Mouse (Mus musculus) midbrain, embryonic 16.5 days (tissue): Measurements from ENCODE around the gene Ccr2. TPM values are rescaled to one million over a fixed set of nuclear protein-coding genes. Genes with fewer than 3 reads are reported as not detected.
"Not testable (repeated sequence)": the region's sequence is repeated elsewhere in the genome, so short reads cannot be mapped to it uniquely, and the experiment has no call there.

Experiments
- ATAC-seq: fragments of 200-750 bp; cut with Nextera tagmentation; 2 replicates; pipeline ENCODE4 v1.8.0; 2017; ENCODE audit warnings: moderate TSS enrichment
- H3K27ac ChIP-seq: fragments of 300-500 bp; sonication (generic); 2 replicates; pipeline ENCODE4 v1.5.1; 2014; ENCODE audit warnings: mild to moderate bottlenecking, low read length, mixed read lengths
- H3K27me3 ChIP-seq: fragments of 300-500 bp; sonication (generic); 2 replicates; pipeline ENCODE4 v1.6.1; 2014; ENCODE audit warnings: low read depth, low read length, mixed read lengths; ENCODE audit not compliant: control insufficient read depth, insufficient read depth
- H3K36me3 ChIP-seq: fragments of 300-500 bp; sonication (generic); 2 replicates; pipeline ENCODE4 v1.6.1; 2014; ENCODE audit warnings: mild to moderate bottlenecking, low read length, moderate library complexity, mixed read lengths; ENCODE audit not compliant: control insufficient read depth, insufficient read depth
- H3K4me1 ChIP-seq: fragments of 300-500 bp; sonication (generic); 2 replicates; pipeline ENCODE4 v1.6.1; 2014; ENCODE audit warnings: mild to moderate bottlenecking, low read length, mixed read lengths; ENCODE audit not compliant: control insufficient read depth, insufficient read depth
- H3K4me2 ChIP-seq: fragments of 300-500 bp; sonication (generic); 2 replicates; pipeline ENCODE4 v1.6.1; 2014; ENCODE audit warnings: mild to moderate bottlenecking, low read length, mixed read lengths
- H3K4me3 ChIP-seq: fragments of 300-500 bp; sonication (generic); 2 replicates; pipeline ENCODE4 v1.5.1; 2014; ENCODE audit warnings: low read depth, mild to moderate bottlenecking, low read length, moderate library complexity, mixed read lengths
- H3K9ac ChIP-seq: fragments of 300-500 bp; sonication (generic); 2 replicates; pipeline ENCODE4 v1.6.1; 2014; ENCODE audit warnings: low read depth, low read length, mixed read lengths
- H3K9me3 ChIP-seq: fragments of 300-500 bp; sonication (generic); replicated peaks from 2 replicates; pipeline ENCODE4 v1.6.1; 2014; ENCODE audit warnings: mild to moderate bottlenecking, low read length, mixed read lengths; ENCODE audit not compliant: control insufficient read depth, poor library complexity, severe bottlenecking
- WGBS: fragments of 180-500 bp; shearing (Covaris S2); extraction: QIAGEN DNeasy Blood & Tissue Kit; methylation state at CpG from one replicate; pipeline ENCODE4 v1.1.7; 2014; 5-methylcytosine and 5-hydroxymethylcytosine counted together
- polyA plus RNA-seq: library from polyadenylated mRNA; unstranded; fragments of >200 nt; fragmentation: Nextera tagmentation; extraction: Ambion mirVana; gene quantifications from 2 replicates; pipeline ENCODE4 v1.2.1, GENCODE M21; 2015

Gene Ccr2
- polyA plus RNA-seq, 1 experiment from 2014 or later = not detected

DNA sequence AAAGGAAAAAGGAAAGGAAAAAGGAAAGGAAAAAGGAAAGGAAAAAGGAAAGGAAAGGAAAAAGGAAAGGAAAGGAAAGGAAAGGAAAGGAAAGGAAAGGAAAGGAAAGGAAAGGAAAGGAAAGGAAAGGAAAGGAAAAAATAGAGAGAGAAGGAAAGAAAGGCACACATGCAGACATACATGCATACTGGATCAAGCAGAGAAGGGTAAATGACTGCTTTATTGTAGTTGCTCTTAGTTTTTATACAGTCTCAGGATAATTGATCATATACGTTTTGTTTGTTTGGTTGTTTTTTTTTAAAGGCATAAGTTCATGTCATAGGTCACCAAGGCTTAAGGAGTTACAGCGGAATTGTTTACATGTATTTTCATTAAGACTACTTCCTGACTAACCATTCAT lies 31.1 kb downstream of the Ccr2 start:
- 86% methylated on average over 2 of the region's 2 CpGs for WGBS
- not testable (repeated sequence) for H3K4me3 ChIP-seq, H3K9me3 ChIP-seq, H3K36me3 ChIP-seq, H3K4me1 ChIP-seq, H3K27ac ChIP-seq, H3K4me2 ChIP-seq, ATAC-seq, H3K27me3 ChIP-seq, H3K9ac ChIP-seq

GRCm38 (mm10) chr9:124134919-124135318 lies 33.2 kb downstream of the Ccr2 start:
- not testable (repeated sequence) for H3K9ac ChIP-seq, H3K4me1 ChIP-seq
- WGBS = 85% methylated on average over 1 of the region's 1 CpGs

GRCm38 (mm10) chr9:124137619-124138018 lies 35.9 kb downstream of the Ccr2 start:
- Histone ChIP-seq H3K9me3 (no peaks in the 10 kb centered on the region), H3K27me3 (no peaks in the 10 kb centered on the region), H3K36me3 (no peaks in the 10 kb centered on the region), H3K4me2 (no peak overlapping the region), H3K4me1 (no peaks in the 10 kb centered on the region), H3K4me3 (no peak overlapping the region), H3K9ac (no peak overlapping the region), H3K27ac (no peak overlapping the region)
- no peak for ATAC-seq
- WGBS = 82% methylated on average over 11 of the region's 11 CpGs

More at GRCm38 (mm10) chr9:124134919-124135318, 33.2 kb downstream of the Ccr2 start:
- H3K36me3 ChIP-seq, H3K27ac ChIP-seq, H3K4me3 ChIP-seq, H3K27me3 ChIP-seq, H3K4me2 ChIP-seq, ATAC-seq, H3K9me3 ChIP-seq: not testable (repeated sequence)

DNA sequence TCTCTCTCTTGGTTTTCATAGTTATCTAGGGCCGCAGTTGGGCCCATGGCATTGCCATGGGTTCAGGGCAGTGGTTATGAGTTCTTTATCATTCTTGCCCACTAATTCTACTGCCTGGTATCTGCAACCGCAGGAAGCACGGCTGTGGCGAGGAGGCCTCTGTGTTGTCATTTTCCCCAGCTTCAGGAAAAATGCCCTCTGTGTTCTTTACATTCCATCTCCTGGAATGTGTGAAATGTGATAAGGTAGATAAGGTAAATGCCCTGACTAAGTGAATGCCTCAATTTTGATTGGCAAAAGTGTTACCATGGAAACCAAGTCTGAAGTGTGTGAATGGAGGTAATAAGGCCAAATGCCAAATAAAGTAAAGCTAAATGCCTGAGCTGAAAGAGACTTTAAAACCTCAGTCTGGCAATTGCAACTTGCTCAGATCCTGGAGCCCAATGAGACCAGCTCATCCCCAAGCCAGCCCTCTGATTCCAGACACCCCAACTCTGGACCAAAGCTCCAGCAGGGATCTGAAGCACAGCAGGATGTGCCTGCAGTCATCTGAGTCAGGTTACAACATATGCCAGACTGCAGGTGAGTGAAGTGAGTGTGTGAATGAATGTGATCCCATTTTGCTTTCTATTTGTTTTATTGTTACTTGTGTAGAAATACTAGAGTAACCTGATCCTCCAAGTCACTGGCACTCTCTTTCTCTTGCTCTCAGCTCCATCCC lies 36.5 kb downstream of the Ccr2 start:
- no peaks in the 10 kb centered on the region for H3K9me3 ChIP-seq
- no peaks in the 10 kb centered on the region for H3K36me3 ChIP-seq
- WGBS = 47% methylated on average over 4 of the region's 4 CpGs
- H3K4me1 ChIP-seq = no peaks in the 10 kb centered on the region
- H3K4me3 ChIP-seq = no peak overlapping the region
- no peak overlapping the region for H3K4me2 ChIP-seq
- no peak for ATAC-seq
- no peak overlapping the region for H3K27ac ChIP-seq
- no peak overlapping the region for H3K9ac ChIP-seq
- no peaks in the 10 kb centered on the region for H3K27me3 ChIP-seq

GRCm38 (mm10) chr9:124143678-124144077 lies 41.9 kb downstream of the Ccr2 start:
- Histone ChIP-seq H3K4me3 (no peak overlapping the region), H3K36me3 (no peaks in the 10 kb centered on the region), H3K27me3 (no peaks in the 10 kb centered on the region), H3K27ac (no peak overlapping the region), H3K9me3 (no peaks in the 10 kb centered on the region), H3K4me2 (no peak overlapping the region), H3K4me1 (no peaks in the 10 kb centered on the region), H3K9ac (no peak overlapping the region)
- WGBS = 85% methylated on average over 1 of the region's 1 CpGs
- no peak for ATAC-seq

- Histone ChIP-seq H3K4me3 (no peak overlapping the region), H3K4me1 (no peaks in the 10 kb centered on the region), H3K9ac (no peak overlapping the region), H3K27ac (no peak overlapping the region), H3K36me3 (no peaks in the 10 kb centered on the region), H3K27me3 (no peaks in the 10 kb centered on the region), H3K9me3 (no peaks in the 10 kb centered on the region), H3K4me2 (no peak overlapping the region)
- ATAC-seq = no peak
These were observed 44.6 kb downstream of the Ccr2 start for GRCm38 (mm10) chr9:124146307-124146706.

Other genes starting within 250 kb of the Ccr2 start
- gene Xcr1, start 239.9 kb upstream of the Ccr2 start, polyA plus RNA-seq = 0.04 TPM in 1 of 2 replicates, not detected in the other
- 0.53 and 0.73 TPM in 2 replicates for gene Ccr1, start 133.3 kb upstream of the Ccr2 start, polyA plus RNA-seq
- not detected in 2 replicates for gene Ccr1l1, start 123.5 kb upstream of the Ccr2 start, polyA plus RNA-seq
- not detected in 2 replicates for gene Ccr3, start 80.0 kb upstream of the Ccr2 start, polyA plus RNA-seq
- gene Ccr5, start 19.6 kb downstream of the Ccr2 start, polyA plus RNA-seq = 0.57 and 1.8 TPM in 2 replicates
- 13.6 and 14.7 TPM in 2 replicates for gene 2010315B03Rik, start 210.7 kb downstream of the Ccr2 start, polyA plus RNA-seq